Mouse (Mus musculus) cerebellum, adult (tissue): Measurements from ENCODE around the gene Eif2s1.
"Not testable (repeated sequence)": the region's sequence is repeated elsewhere in the genome, so short reads cannot be mapped to it uniquely, and the experiment has no call there.

ENCODE experiments used
- ATAC-seq: cut with Nextera tagmentation; 2 replicates; pipeline ENCODE4 v1.9.2; 2017; ENCODE audit warnings: mild to moderate bottlenecking, moderate library complexity, mixed read lengths; ENCODE audit not compliant: insufficient number of reproducible peaks, low FRiP score, low TSS enrichment

Eif2s1 gene

DNA sequence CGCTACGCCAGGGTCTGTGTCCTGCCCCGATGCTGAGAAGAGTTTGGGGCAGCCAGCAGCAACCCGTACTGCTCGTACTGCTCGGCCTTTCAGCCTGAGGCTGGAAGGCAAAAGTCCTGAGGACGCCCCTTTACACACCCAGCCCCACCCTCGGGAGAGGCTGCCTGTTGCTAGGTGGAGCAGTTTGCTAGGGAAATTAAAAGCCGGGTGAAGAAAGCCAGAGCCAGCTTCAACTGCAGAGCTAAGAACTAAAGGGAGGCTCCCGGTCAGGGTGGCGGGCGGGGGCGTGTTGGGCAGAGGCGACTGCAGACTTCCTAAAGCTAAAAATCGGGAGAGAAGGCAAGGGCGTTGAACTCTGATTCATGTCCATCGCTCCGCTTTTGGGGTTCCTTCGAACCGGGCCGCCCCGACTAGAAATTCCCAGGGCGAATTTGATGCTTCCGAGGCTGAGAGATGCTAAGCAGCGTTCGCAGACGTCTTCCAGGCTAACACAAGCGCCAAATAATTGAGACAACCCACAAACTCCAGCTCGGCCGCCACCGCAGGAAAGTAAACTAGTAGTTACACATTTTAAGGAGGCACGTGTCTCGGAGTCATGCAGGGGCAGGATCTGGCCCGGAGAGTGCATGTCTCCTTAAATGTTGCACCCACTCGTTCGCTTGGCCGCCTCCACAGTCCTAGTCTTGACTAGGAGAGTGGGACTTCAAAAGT, 50.2 kb downstream of the Eif2s1 start:
- no peak for ATAC-seq

DNA sequence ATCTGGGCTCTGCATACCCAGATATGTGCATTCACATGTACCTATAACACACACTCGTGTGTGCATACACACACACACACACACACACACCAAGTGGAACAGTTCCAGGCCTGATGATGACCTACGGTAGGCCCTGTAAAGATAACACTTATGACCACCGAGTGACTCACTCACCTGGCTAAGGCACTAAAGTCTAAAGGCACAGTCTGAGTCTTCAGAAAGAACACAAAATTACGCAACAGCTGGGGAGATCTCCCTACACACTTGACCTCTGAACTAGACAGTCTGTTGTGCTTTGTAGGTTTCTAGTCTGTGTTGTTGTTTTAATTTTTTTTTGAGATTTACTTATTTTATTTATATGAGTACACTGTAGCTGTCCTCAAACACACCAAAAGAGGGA, 52.8 kb downstream of the Eif2s1 start:
- ATAC-seq, result no peak

DNA sequence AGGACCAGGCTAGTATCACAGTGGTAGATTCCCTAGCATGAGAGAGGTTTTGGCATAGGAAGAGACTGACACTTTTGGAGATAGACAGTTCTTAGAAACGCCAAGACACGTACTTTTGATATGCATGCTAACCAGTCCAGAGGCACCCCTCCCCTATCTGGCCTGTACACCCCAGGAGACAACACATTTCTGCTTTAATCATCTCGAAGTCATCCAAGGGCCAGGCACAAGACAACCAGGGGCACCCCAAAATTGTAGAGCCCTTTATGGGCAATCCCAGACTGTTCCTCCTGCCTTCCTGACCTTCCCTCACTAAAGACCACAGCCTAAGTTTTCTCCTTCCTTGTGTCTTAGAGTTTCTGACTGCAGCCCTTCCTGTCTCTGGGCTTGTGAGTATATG, 53.9 kb downstream of the Eif2s1 start:
- ATAC-seq, result no peak

DNA sequence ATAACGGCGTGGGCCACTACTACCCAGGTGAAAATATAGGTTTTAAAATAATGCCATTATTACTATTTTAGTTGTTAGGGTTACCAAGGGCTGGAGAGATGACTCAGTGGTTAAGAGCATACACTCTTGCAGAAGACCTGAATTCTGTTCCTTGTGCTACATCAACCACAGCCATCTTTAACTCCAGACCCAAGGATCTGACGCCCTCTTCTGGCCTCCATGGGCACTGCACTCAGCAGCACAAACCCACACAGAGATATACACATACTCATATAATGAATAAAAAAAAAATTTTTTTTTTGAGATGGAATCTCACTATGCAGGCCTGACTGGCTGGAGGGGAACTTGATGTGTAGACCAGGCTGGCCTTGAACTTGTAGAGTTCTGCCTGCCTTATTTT, 54.7 kb downstream of the Eif2s1 start:
- no peak for ATAC-seq

DNA sequence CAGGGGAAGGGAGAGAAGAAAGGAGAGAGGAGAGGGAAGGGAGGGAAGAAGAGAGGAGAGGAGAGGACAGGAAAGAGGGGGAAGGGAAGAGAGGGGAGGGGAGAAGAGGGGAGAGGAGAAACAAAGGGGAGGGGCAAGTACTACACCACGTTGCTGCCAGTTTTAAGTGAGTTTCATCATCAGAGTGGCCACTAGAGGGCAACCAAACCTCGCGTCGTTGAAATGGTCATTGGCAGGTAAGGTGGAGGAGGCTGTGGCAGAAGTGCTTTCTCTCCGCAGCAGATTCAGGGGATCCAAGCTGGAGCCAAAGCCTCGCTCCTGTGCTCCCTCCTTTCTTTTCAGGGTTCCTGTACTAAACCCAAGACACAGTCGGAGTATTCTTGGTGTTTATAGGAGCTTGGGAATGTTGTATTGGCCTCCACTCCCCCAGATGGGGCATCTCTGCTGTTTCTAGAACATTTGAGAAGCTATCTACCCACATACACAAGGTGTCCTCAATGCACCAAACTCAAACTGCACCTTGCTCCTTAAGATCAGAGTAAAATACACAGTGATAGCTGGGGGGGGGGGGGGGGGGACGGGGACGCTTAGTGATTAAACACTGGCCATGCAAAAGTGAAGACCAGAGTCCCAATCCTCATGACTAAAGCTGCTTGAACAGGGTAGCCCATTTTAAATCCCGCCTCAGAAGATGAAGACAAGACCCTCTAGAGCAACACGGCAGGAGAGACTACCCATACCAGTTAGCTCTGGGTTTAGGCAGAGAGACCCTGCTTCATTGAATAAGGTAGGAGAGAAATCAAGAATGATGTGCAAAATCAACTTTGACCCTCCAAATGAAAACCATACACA, 56.8 kb downstream of the Eif2s1 start:
- ATAC-seq, result peak; percentile 78

DNA sequence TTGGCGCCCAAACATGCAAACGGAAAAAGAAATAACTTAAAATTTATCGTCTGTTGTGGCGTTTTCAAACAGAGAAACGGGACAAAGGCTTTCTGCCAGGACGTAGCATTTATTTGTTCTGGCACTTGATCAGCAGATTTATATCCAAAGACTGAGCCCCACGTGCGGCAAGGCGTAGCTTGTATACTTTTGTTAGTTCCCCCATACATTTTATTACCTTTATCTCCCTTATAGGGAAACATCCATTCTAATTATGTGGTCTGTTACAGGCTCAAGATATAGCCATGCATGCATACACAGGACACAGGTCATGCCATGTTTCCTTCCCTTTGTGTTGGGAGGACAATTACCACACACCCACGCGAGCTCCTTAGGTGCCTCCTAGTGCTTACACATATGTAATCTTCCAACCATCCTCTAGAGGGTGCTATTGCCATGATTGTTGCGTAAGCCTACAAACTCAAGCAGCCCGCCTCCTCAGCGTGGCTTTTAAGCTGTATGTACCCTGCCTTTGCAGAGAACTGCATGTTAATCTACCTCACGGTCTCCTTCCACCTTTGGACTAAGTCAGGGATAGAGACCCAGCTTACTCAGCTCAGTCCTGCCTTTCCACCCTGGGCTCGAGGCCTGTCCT, 57.6 kb downstream of the Eif2s1 start:
- ATAC-seq, result peak; percentile 87

DNA sequence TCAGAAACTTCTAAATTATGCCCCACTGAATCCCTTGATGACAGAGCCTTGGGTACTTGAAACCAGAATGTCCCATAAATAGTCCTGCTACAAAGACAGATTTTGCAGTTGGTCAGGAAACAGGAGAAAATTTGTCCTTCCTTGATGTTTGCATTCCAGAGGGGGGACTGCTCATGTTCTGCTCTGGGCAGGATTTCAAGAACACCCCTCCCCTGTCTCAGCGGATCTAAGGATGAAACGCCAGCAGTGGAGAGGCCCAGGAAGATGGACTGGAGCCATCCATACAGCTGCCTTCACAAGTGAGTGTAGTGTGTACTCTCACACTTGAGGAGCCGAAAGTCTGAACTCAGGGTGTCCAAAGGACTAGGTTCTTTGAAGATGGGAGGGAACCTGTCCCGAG, 59.8 kb downstream of the Eif2s1 start:
- no peak for ATAC-seq

DNA sequence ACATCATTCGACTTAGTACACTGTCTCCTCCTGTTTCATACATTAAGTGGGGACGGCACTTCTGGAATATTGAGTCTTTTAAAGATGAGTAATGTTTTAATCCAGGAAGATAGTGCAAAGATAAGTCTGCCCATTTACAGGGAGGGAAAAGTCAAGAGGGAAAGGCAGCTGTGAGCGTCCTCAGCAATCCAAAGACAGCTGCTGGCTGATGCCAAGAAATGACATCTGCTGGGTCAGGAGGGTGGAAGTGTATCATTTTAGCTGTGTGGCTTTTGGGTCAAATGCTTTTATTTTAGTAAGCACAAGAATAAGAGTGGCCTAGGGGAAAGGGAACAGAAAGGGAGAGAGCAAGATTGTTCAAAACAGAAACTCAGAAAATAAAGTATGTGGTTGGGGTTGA, 60.4 kb downstream of the Eif2s1 start:
- ATAC-seq, result no peak

DNA sequence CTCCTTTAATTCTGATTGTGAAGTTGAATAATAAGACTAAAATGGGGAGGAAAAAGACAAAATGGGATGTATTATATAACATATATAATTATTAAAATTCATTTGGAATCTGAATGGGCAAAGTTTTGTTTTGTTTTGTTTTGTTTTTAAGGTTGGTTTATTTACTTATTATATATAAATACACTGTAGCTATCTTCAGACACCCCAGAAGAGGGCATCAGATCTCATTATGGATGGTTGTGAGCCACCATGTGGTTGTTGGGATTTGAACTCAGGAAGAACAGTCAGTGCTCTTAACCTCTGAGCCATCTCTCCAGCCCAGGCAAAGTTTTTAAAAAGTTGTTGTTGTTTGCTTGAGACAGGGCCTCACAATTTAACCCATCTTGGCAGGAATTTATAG, 61.4 kb downstream of the Eif2s1 start:
- ATAC-seq, result not testable (repeated sequence)

DNA sequence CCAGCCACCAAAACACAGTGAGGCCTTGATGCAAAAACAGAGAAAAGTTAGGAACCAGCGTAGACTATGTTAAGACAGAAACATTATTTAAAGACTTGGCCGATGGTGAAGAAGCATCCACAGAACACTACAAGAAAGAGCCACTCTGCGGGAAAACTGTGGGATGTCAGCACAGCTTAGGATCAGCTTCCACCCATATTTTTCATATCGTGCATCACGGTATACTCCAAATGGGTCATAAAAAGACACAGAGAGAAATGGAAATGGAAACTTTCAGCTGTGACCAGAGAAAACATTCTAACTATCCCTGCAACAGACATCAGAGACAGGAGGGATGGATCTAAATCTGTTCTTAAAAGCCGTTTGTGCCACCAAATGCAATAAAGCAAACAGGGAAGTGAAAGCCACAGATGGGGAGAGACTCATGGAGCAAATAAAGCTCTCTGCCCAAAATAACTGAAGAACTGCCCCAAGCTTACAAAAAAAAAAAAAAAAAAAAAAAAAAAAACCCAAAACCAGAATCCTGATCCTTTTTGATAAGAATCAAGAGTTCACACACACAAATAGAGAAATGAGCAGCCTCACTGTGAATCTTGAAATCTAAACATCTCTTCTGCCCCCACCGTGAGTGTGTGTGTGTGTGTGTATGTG, 62.0 kb downstream of the Eif2s1 start:
- no peak for ATAC-seq

DNA sequence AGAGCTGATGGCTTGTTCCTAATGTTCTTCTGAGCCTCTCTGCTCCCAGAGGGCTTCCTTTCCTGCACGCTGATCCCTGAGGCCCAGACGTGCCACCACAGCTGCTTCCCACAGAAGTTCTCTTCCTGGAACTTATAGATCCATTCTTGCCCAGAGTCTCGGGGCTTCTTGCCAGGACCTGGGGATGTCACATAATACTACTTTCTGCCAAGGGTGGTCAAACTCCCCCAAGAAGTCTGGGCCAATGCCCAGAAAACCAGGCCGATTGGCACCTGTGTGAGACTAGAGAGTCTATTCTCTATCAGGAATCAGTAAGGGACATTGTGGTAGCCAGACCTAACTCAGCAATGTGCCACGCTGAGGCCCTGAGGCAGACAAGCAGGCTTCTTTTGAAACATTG, 65.7 kb downstream of the Eif2s1 start:
- ATAC-seq, result no peak

DNA sequence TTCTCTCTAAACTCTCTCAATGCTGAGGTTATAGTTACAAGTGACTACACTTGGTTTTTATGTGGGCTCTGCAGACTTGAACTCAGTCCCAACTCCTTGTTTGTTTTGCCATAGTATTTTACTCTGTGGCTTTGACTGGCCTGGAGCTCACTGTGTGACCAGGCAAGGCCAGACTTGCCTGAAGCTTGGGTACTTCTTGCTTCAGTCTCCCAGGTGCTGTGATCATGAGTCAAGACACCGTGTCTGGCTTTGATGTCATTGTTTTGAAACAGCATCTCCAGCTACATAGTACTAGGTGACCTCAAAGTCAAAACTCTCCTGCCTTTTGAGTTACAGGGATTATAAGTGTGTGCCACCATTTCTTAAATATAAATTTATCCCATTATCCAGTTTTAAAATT, 68.3 kb downstream of the Eif2s1 start:
- no peak for ATAC-seq

DNA sequence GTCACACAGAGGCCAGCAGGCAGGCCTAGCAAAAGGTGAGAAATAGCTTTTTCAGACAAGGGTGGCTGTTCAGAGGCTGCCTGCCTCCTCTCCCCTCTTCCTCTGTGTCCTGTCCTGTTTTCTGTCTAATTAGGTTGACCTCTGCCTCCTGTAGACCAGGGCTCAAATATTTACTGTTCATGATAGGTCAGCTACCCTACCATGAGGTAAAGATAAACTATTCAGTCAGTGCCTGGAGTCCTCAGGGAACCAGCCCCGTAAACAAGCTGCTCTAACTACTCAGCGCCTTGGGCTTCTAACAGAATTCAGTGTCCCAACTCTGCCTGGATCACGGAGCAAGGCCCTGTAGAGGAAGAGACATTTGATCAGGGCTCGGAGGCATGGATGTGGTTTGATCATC, 74.9 kb downstream of the Eif2s1 start:
- no peak for ATAC-seq
